Mouse (Mus musculus): ENCODE measurements around the gene Stard7. TPM values are rescaled to one million over a fixed set of nuclear protein-coding genes. Genes with fewer than 3 reads are reported as not detected.
"Not testable (repeated sequence)": the region's sequence is repeated elsewhere in the genome, so short reads cannot be mapped to it uniquely, and the experiment has no call there.

Stard7 gene
- total RNA-seq (2021), result 123 and 134 TPM in 2 replicates
- long read RNA-seq, experiment 1, transcript Stard7-202 (8 exons, 3,116 nt), result major isoform, 212 of 239 reads
- long read RNA-seq, experiment 1, partial matches to known transcripts, result 11 of 239 reads
- long read RNA-seq, experiment 1, other reads (novel, unspliced or antisense), result 14 of 239 reads
- long read RNA-seq, experiment 2, transcript Stard7-202 (8 exons, 3,116 nt), result major isoform, 178 of 200 reads
- long read RNA-seq, experiment 2, partial matches to known transcripts, result 1 of 200 reads
- long read RNA-seq, experiment 2, other reads (novel, unspliced or antisense), result 18 of 200 reads

DNA sequence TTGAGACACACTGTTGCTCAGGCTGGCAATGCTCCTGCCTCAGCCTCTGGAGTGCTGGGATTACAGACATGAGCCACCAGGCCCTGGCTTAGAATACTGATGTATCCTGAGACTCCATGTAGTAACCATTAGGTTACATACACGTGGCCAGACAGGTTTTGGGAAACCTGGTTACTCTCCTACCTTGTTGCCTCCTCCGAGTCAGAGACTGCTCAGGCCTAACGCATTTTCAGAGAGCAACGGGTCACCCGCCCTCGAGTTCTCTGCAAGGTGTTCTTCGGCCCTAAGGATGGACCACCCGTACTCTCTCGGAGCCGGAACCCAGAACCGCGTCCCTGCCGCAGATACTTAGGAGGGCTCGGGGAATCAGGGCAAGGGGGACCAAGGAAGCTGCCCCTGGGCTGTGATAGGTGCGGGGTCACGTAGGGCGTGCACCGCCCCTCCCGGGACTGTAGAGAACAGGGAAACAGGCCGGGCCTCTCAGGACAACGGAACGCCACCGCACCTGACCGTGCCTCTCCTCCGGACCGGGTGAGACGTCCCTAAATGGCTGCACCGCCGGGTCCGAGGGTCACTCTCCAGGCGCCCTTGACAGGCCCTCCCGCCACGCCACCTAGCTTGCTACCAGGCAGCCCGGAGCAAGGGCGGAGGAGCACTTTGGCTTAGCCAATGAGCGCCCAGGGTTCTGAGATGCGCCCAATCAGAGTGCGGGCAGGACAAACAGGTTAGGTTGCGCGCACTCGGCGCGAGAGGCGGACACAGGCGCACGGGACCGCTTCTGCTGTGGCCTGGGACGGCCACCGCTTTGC, at the start of gene Stard7:
Gene Stard7, plus strand, starts transcription at position 728 of the 809 bp plus-strand sequence.
- peak; percentile 98 for DNase-seq

GRCm38 (mm10) chr2:127225261-127225660, 44.8 kb upstream of the Stard7 start:
- no peak for DNase-seq

- DNase-seq, result no peak
These were observed 32.0 kb upstream of the Stard7 start for GRCm38 (mm10) chr2:127237897-127238610.

GRCm38 (mm10) chr2:127240065-127240464, 30.0 kb upstream of the Stard7 start:
- no peak for DNase-seq

DNA sequence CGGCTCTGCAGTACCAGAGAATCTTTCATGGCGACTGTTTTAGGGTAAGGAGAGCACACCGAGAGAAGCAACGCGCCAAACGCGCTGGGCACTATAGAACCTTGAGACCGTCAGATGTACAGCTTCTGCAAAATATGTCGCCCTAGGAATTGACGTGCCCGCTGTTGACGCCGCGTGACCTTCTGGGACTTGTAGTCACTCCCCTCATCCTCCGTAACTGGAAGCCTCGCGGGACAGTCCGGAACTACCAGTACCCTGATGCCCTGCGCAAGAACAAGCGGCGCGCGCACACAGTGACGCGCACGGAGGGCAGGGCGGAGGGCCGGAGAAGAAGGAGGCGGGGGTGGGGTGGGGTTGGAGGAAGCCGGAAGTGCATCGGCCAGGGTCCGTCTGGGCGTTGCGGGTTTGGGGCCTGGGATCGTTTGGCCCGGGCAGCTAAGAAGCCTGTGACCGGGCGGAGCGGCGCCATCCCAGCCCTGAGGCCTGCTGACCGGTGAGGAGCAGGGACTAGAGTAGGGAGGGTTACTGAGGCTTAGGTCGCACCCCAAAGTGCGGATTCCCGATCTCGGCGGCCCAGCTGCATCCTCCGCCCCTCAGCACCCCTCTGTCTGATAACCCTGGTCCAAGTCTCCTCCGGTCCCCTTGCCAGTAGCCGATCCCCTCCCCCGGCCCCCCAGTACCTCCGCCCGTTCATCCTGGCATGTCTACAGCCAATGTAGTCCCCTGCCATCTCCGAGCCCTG, 22.3 kb upstream of the Stard7 start, which contains the start of the genes Ciao1 and Tmem127:
Gene Ciao1, minus strand, starts transcription at position 225 of the 742 bp plus-strand sequence.
Gene Tmem127, plus strand, starts transcription at position 317 of the 742 bp plus-strand sequence.
- peak; percentile 99 for DNase-seq

- peak; percentile 68 for DNase-seq
These were observed 21.5 kb upstream of the Stard7 start for GRCm38 (mm10) chr2:127248334-127249004.

DNA sequence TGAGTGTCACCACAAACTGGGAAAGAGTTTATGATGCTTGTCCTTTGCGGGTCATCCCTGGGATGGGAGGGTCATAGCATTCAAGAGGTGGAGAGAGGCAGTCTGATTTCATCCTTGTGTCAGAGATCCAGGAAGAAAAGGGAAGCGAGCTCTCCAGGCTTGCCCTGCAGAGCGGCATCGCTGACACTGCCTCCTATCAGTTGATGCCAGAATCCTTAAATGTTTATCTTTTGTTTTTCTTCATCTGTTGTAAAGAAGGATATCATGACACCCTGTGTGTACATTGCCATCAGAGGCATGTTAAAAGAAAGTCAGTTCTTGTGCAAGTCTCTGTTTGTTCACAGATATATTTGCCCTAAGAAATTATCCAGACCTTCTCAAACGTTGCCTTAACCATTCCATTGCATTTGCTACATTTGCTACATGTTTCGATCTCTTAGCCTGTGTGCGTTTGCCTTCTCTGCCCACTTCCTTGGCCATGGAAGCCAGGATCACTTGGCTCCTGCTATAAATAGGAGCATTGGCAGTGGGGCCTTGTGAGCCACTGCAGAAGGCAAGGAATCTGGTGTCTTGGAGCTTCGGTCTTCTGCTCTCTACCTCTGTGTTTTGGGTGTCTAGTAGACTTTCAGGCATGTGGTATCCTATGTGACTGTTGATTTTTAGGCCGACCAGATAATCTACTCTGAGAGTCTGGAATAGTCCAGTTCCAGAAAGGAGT, 19.6 kb upstream of the Stard7 start:
- DNase-seq, result no peak

DNA sequence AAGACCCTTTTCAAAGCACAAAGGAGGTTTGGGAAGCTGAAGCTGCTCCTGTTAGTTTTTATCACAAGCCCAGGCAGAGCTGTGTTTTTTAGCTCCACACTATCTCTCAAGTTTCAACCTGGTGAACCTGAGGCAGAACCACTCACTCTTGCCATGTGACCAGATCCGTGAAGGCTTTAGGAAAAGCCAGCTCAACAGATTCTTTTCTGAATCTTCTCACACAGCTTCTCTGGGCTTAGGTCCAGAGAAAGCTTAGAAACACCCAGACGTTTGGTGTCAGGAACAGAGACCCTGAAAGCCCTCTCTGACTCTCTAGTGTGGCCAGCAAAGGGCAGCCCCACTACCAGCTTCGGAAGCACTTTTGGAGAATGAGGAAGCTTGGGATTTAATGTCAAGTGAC, 18.6 kb upstream of the Stard7 start:
- no peak for DNase-seq

DNA sequence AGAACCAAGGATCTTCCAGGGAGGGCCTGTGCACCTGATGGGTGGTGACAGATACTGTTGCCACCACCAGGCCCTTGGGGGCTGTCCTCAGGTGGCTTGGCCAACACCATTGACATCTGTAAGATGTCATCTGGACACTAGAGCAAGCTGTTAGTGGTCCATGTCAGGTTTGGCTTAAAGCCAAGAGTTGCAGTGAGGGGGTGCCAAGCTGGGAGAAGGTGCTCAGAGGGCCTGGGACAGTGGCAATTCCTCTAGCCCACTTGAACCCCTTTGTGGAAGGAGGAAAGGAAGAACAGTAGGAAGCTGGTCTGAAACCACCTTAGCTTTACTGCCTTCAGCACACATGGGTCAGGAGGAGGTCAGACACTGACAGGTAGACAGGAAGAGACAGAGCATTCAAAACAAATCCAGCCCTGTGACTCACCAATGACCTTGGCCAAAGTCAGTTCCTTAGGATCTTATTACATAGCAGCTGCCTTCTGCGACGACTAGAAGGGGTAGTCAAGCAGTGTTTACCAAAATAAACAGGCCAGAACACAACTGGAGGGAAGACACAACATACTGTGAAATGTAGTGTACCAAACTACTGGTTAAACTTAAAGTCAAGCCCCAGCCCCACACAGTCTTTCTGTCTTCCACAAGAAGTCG, 18.0 kb upstream of the Stard7 start:
- peak; percentile 68 for DNase-seq

DNA sequence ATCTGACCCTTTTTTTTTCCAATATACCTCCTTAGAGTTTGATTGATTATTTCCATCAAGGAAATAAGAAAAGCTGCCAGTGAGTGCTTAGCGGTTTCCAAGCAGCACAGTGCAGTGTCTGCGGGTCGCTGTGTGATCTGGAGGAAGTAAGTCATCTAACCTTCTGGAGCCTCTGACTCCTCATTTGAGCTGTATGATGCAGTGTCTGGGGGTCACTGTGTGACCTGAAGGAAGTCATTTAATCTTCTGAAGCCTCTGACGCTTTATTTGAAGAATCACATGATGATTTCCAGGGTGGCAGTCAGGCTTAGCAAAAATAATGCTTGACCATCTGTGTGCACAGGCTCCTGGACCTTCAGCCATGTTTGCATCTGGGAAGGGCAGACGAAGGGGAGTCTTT, 17.2 kb upstream of the Stard7 start:
- DNase-seq, result peak; percentile 22

- no peak for DNase-seq
These were observed 15.3 kb upstream of the Stard7 start for GRCm38 (mm10) chr2:127254604-127255134.

DNA sequence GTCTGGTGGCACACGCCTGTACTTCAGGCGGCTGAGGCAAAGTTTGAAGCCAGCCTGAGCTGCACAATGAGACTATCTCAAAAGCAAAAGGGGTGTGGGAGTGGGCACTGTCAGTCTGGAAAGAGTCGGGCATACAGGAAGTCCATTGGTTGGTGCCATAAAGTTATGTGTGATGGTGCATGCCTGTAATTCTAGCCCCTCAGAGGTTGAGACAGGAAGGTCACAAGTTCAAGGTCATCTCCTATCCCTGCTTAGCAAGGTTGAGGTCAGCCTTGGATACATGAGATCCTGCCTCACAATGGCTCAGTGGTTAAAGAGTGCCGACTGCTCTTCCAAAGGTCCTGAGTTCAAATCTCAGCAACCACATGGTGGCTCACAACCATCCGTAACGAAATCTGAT, 14.7 kb upstream of the Stard7 start:
- no peak for DNase-seq

DNA sequence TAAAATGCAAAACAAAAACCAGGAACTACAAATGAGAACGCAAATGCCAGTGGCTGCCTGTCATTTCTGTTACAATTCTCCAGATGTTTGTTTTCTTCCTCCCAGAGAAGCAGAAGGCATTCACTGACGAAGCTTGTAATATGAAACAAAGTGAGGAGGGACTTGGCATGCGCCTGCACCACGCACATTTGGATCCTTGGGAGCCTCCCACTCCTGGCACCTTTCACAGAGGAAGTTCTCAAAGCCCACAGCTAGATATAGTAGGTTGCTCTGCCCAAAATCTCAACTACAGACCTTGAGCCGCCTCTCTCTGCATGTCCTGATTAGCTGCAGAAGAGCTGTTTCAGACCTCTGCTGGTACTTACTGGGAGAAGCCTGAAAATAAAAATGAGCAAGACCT, 10.7 kb upstream of the Stard7 start:
- no peak for DNase-seq

- no peak for DNase-seq
These were observed 7.5 kb upstream of the Stard7 start for GRCm38 (mm10) chr2:127262480-127262879.

DNA sequence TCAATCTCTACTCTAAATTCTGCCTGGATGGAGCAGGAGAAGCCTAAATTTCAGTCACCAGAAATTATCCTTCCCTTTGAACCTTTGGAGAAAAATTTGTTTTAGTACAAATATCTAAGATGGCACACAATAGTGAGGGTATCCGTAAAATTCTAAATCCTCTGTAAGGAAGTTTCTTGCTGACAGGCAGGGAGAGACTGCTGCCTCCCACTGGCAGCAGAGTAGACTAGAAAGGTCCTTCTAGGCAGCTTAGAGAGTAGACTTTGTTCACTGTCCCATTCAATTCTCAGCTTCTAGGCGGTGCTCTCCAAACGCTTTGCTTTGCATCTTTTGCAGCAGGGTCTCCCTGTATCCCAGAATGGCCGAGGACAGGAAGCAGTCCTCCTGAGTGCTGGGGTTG, 2.2 kb upstream of the Stard7 start:
- DNase-seq, result no peak

GRCm38 (mm10) chr2:127270300-127271041, 453 bp downstream of the Stard7 start:
- DNase-seq, result peak; percentile 94

GRCm38 (mm10) chr2:127271042-127271515, 1.1 kb downstream of the Stard7 start:
- DNase-seq, result peak; percentile 68

- DNase-seq, result not testable (repeated sequence)
These were observed 2.0 kb downstream of the Stard7 start for GRCm38 (mm10) chr2:127272049-127272448.

DNA sequence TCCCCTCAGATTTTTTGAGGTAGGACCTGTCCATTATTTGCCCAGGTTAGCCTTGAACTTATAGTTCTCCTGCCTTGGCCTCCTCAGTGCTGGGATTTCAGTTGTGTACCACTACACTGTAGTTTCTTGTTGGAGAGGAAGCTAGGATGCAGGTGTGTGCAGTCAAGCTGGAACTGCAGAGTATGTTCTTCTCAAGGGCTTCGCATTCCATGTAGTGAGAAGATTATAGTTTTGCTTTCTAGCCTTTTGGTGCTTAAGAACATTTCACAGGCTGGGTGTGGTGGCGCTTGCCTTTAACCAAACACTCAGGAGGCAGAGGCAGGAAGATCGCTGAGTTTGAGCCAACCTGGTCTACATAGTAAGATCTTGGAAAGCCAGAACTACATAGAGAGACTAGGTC, 2.8 kb downstream of the Stard7 start:
- DNase-seq, result no peak

Data from adrenal gland, postnatal 14 days (tissue).